Mouse (Mus musculus): ENCODE measurements around the gene Kcnh4. TPM values are rescaled to one million over a fixed set of nuclear protein-coding genes. Genes with fewer than 3 reads are reported as not detected.
A peak's percentile ranks its signal among the peaks of the same experiment; 100 is the strongest.

Kcnh4 gene
- polyA plus RNA-seq, 1 experiment from 2014 or later = 5.7 TPM

DNA sequence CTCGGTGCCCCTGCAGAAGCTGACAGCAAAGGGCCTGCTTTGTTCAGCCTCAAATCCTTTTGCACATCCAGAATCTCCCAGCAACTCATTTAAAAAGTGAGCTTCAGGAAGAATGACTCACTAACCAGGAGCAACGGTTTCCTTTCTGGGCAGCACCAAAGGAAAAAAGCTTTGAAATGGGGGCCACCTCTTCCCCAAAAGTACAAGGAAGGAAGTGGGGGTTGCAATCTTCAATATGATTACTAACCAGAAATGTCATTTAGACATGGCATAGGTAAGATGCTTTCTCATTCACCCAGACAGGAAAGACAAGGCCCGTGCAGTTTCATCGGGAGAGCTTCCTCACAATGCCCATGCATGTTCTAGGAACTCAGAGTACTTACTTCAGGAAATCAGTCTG, 38.5 kb downstream of the Kcnh4 start:
- no peak overlapping the region for H3K9ac ChIP-seq (ENCODE audit: low read depth, low read length)
- no peaks in the 10 kb centered on the region for H3K4me1 ChIP-seq (replicated peaks; ENCODE audit: control insufficient read depth, insufficient read depth, low read length)
- no peaks in the 10 kb centered on the region for H3K27me3 ChIP-seq (ENCODE audit: control insufficient read depth, insufficient read depth, low read length)
- H3K9me3 ChIP-seq (ENCODE audit: control insufficient read depth, low read length) = no peaks in the 10 kb centered on the region
- H3K4me3 ChIP-seq (ENCODE audit: low read depth, low read length) = no peak overlapping the region
- no peak overlapping the region for H3K27ac ChIP-seq (ENCODE audit: low read depth, low read length)
- DNase-seq (ENCODE audit: low spot score) = no peak
- 79% methylated on average over 4 of the region's 4 CpGs for WGBS
- H3K4me2 ChIP-seq (replicated peaks; ENCODE audit: low read depth, low read length) = no peak overlapping the region
- no peak for ATAC-seq (ENCODE audit: low FRiP score)
- no peaks in the 10 kb centered on the region for H3K36me3 ChIP-seq (ENCODE audit: control insufficient read depth, insufficient read depth, low read length)

DNA sequence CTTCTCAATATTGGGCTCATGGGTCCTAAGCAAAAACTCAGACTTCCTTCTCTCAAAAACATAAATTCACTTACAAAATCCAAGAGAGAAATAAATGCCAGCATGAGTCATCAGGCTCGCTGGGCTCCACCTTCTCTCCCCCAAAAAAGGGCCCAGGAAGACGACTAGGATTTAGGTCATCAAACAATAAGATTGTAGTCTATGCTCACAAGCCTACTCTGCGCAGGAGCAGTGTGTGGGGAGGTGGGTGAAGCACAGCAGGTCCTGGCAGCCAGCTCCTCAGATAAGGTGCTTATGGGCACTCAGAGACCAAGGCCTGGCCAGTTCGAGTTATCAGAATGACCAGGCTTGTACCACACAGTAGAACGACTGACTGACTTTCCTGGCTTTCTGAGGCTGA, 39.4 kb downstream of the Kcnh4 start:
- H3K9me3 ChIP-seq (ENCODE audit: control insufficient read depth, low read length) = no peaks in the 10 kb centered on the region
- H3K4me3 ChIP-seq (ENCODE audit: low read depth, low read length) = no peak overlapping the region
- H3K27me3 ChIP-seq (ENCODE audit: control insufficient read depth, insufficient read depth, low read length) = no peaks in the 10 kb centered on the region
- H3K36me3 ChIP-seq (ENCODE audit: control insufficient read depth, insufficient read depth, low read length) = no peaks in the 10 kb centered on the region
- no peak overlapping the region for H3K27ac ChIP-seq (ENCODE audit: low read depth, low read length)
- ATAC-seq (ENCODE audit: low FRiP score) (no peak), DNase-seq (ENCODE audit: low spot score) (no peak)
- no peak overlapping the region for H3K4me2 ChIP-seq (replicated peaks; ENCODE audit: low read depth, low read length)
- 87% methylated on average over 5 of the region's 5 CpGs for WGBS
- no peaks in the 10 kb centered on the region for H3K4me1 ChIP-seq (replicated peaks; ENCODE audit: control insufficient read depth, insufficient read depth, low read length)
- H3K9ac ChIP-seq (ENCODE audit: low read depth, low read length) = no peak overlapping the region

DNA sequence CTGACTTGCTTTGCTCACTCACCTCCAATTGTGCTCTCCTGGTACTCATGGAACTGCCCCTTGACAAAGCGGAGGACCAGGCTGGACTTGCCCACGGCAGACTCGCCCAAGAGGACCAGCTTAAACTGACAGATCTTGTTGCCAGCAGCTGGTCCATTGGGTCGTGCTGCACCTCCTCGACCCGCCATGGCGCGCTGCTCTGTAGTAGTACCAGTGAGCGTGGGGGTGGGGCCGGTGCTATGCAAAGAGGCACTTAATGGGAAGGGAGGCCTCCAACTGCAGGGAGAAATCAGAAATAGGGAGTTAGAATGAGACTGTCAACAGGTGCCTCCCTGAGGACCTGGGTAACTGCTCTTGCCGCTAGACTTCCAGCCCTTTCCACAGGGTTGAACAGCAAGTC, 39.8 kb downstream of the Kcnh4 start:
- Histone ChIP-seq H3K27ac (ENCODE audit: low read depth, low read length) (no peak overlapping the region), H3K9me3 (ENCODE audit: control insufficient read depth, low read length) (no peaks in the 10 kb centered on the region), H3K4me1 (replicated peaks; ENCODE audit: control insufficient read depth, insufficient read depth, low read length) (no peaks in the 10 kb centered on the region), H3K4me2 (replicated peaks; ENCODE audit: low read depth, low read length) (no peak overlapping the region), H3K9ac (ENCODE audit: low read depth, low read length) (no peak overlapping the region), H3K36me3 (ENCODE audit: control insufficient read depth, insufficient read depth, low read length) (no peaks in the 10 kb centered on the region), H3K27me3 (ENCODE audit: control insufficient read depth, insufficient read depth, low read length) (no peaks in the 10 kb centered on the region), H3K4me3 (ENCODE audit: low read depth, low read length) (no peak overlapping the region)
- no peak for ATAC-seq (ENCODE audit: low FRiP score)
- WGBS = 84% methylated on average over 11 of the region's 11 CpGs
- no peak for DNase-seq (ENCODE audit: low spot score)

DNA sequence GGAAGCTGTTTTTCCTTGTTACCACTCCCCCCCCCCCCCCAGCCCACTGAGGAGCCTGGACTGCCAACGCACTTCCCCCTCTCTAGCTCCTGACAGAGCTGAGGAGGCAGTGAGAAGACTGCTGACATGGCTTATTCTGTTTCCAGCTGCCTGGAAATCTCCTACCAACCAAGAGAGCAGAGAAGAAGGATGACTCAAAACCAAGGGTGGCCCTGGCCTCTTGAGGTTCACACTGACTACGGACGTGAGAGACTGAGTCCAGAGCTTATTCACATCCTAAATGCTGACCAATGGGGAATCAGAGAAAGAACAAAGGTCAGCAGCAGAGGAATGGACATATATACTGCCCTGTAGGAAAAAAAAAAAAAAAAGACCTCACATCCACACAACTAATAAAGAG, 40.4 kb downstream of the Kcnh4 start:
- H3K4me1 ChIP-seq (replicated peaks; ENCODE audit: control insufficient read depth, insufficient read depth, low read length) = peaks cover under 1% of the 10 kb centered on the region; the same call in 1 of the 2 replicates
- no peaks in the 10 kb centered on the region for H3K36me3 ChIP-seq (ENCODE audit: control insufficient read depth, insufficient read depth, low read length)
- no peak overlapping the region for H3K4me3 ChIP-seq (ENCODE audit: low read depth, low read length)
- no peak overlapping the region for H3K4me2 ChIP-seq (replicated peaks; ENCODE audit: low read depth, low read length)
- 78% methylated on average over 3 of the region's 3 CpGs for WGBS
- no peaks in the 10 kb centered on the region for H3K27me3 ChIP-seq (ENCODE audit: control insufficient read depth, insufficient read depth, low read length)
- no peak overlapping the region for H3K9ac ChIP-seq (ENCODE audit: low read depth, low read length)
- no peak for DNase-seq (ENCODE audit: low spot score)
- no peak overlapping the region for H3K27ac ChIP-seq (ENCODE audit: low read depth, low read length)
- ATAC-seq (ENCODE audit: low FRiP score) = no peak
- H3K9me3 ChIP-seq (ENCODE audit: control insufficient read depth, low read length) = no peaks in the 10 kb centered on the region

DNA sequence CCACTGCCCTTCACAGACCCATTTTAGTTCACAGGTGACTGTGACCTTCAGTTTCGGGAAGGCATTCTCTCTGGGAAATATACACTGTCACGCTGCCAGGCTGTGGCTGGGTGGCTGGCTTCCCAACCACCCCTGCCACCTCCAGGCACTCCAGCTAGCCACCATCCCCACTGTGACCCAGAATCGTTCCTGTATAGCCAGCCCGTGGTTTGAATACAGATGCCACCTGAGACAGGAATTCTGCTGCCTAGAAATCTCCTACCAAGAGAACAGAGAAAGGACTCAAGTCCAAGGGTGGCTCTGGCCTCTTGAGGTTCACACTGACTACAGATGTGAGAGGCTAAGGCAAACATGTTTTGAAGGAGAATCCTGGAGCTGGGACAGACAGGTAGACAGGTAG, 40.9 kb downstream of the Kcnh4 start:
- no peaks in the 10 kb centered on the region for H3K9me3 ChIP-seq (ENCODE audit: control insufficient read depth, low read length)
- peaks cover 5% of the 10 kb centered on the region for H3K4me1 ChIP-seq (replicated peaks; ENCODE audit: control insufficient read depth, insufficient read depth, low read length)
- H3K36me3 ChIP-seq (ENCODE audit: control insufficient read depth, insufficient read depth, low read length) = no peaks in the 10 kb centered on the region
- 85% methylated on average over 4 of the region's 4 CpGs for WGBS
- no peak overlapping the region for H3K4me3 ChIP-seq (ENCODE audit: low read depth, low read length)
- H3K9ac ChIP-seq (ENCODE audit: low read depth, low read length) = no peak overlapping the region
- no peak overlapping the region for H3K27ac ChIP-seq (ENCODE audit: low read depth, low read length)
- no peak overlapping the region for H3K4me2 ChIP-seq (replicated peaks; ENCODE audit: low read depth, low read length)
- H3K27me3 ChIP-seq (ENCODE audit: control insufficient read depth, insufficient read depth, low read length) = no peaks in the 10 kb centered on the region
- ATAC-seq (ENCODE audit: low FRiP score) (no peak), DNase-seq (ENCODE audit: low spot score) (no peak)

DNA sequence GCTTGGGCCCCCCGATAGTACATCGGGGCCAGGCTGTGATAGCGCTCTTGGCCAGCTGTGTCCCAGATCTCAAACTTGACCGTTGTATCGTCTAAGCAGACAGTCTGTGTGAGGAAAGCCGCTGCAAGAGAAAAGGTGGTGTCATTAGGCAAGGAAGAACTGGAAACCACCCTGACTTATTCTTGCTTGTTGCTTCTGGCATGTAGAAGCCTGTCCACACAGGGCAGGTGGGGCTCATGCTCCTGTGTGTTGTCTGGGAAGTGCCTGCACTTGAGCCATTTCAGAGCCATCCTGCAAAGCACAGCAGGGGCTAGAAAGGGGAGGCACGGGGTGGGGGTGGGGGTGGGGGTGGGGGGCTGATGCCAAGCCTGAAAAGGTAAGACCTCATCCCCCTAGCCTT, 41.3 kb downstream of the Kcnh4 start:
- H3K36me3 ChIP-seq (ENCODE audit: control insufficient read depth, insufficient read depth, low read length) = no peaks in the 10 kb centered on the region
- no peak overlapping the region for H3K4me2 ChIP-seq (replicated peaks; ENCODE audit: low read depth, low read length)
- no peak for ATAC-seq (ENCODE audit: low FRiP score)
- DNase-seq (ENCODE audit: low spot score) = no peak
- H3K4me1 ChIP-seq (replicated peaks; ENCODE audit: control insufficient read depth, insufficient read depth, low read length) = peaks cover 9% of the 10 kb centered on the region
- H3K27ac ChIP-seq (ENCODE audit: low read depth, low read length) = no peak overlapping the region
- H3K9me3 ChIP-seq (ENCODE audit: control insufficient read depth, low read length) = no peaks in the 10 kb centered on the region
- 90% methylated on average over 7 of the region's 7 CpGs for WGBS
- H3K4me3 ChIP-seq (ENCODE audit: low read depth, low read length) = no peak overlapping the region
- no peaks in the 10 kb centered on the region for H3K27me3 ChIP-seq (ENCODE audit: control insufficient read depth, insufficient read depth, low read length)
- no peak overlapping the region for H3K9ac ChIP-seq (ENCODE audit: low read depth, low read length)

DNA sequence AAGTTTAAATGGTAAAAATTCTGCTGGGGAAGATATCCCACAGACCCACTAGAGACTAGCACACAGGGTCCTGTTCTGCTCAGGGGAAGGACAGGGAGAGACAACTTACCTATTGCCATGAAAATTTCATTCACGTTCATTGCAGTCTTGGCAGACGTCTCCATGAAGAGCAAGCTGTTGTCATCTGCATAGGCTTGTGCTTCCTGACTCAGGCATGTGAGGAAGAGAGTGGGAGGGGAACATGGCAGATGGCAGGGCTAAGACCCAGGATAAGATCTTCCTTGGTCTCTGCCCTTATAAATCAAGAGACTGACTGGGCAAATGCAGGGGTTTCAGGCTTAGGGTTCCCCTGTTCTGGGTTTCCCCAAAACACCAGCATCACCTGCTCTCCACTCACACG, 43.1 kb downstream of the Kcnh4 start:
- H3K4me1 ChIP-seq (replicated peaks; ENCODE audit: control insufficient read depth, insufficient read depth, low read length) = peaks cover 9% of the 10 kb centered on the region
- H3K4me3 ChIP-seq (ENCODE audit: low read depth, low read length) = no peak overlapping the region
- H3K9me3 ChIP-seq (ENCODE audit: control insufficient read depth, low read length) = no peaks in the 10 kb centered on the region
- no peak overlapping the region for H3K27ac ChIP-seq (ENCODE audit: low read depth, low read length)
- no peak overlapping the region for H3K9ac ChIP-seq (ENCODE audit: low read depth, low read length)
- WGBS = 89% methylated on average over 3 of the region's 3 CpGs
- no peaks in the 10 kb centered on the region for H3K27me3 ChIP-seq (ENCODE audit: control insufficient read depth, insufficient read depth, low read length)
- H3K36me3 ChIP-seq (ENCODE audit: control insufficient read depth, insufficient read depth, low read length) = no peaks in the 10 kb centered on the region
- ATAC-seq (ENCODE audit: low FRiP score) (no peak), DNase-seq (ENCODE audit: low spot score) (no peak)
- no peak overlapping the region for H3K4me2 ChIP-seq (replicated peaks; ENCODE audit: low read depth, low read length)

DNA sequence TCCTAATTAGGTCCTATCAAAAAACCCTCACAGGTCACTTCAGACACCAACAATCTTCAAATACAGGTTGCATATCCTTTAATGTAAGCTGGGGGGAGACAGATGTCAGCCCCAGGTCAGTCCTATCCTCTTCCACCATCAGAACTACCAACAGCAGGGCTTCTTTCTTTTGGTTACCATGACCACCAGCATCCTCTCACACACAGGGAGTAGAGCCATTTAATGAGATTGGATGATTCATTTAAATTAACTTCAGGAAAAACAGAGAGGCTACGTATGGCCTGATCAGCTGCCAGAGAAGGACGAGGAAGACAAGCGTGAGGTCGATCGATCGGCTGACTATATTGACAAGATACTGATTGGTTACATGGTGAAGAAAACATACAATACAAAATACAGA, 44.8 kb downstream of the Kcnh4 start:
- Histone ChIP-seq H3K27ac (ENCODE audit: low read depth, low read length) (0 out of 2 replicates have a peak overlapping the region, but pooled peaks have one; percentile 10), H3K9ac (ENCODE audit: low read depth, low read length) (no peak overlapping the region), H3K4me2 (replicated peaks; ENCODE audit: low read depth, low read length) (no peak overlapping the region), H3K9me3 (ENCODE audit: control insufficient read depth, low read length) (no peaks in the 10 kb centered on the region), H3K27me3 (ENCODE audit: control insufficient read depth, insufficient read depth, low read length) (no peaks in the 10 kb centered on the region), H3K4me3 (ENCODE audit: low read depth, low read length) (no peak overlapping the region), H3K4me1 (replicated peaks; ENCODE audit: control insufficient read depth, insufficient read depth, low read length) (peaks cover 9% of the 10 kb centered on the region), H3K36me3 (ENCODE audit: control insufficient read depth, insufficient read depth, low read length) (peaks cover 2% of the 10 kb centered on the region; the same call in 1 of the 2 replicates)
- 78% methylated on average over 6 of the region's 6 CpGs for WGBS
- ATAC-seq (ENCODE audit: low FRiP score) = no peak
- no peak for DNase-seq (ENCODE audit: low spot score)

DNA sequence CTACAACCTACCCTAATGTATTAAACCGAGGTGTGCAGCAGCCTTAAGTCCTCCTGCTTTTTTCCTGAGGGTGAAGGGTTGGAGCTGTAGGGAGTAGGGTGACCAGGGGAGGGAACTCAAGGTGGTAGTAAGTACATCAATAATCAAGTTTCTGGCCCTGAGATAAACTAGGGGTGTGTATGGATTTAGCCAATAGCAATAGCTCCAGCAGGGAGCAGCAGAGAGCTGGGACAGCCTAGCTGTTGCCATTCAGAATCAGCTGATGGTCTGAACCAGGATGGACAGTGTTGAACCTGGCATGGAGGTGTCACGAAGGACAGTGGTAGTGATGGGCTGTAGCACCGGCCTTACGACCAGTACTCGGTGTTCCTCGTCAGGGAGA, 45.2 kb downstream of the Kcnh4 start:
- H3K9ac ChIP-seq (ENCODE audit: low read depth, low read length) = no peak overlapping the region
- no peaks in the 10 kb centered on the region for H3K27me3 ChIP-seq (ENCODE audit: control insufficient read depth, insufficient read depth, low read length)
- ATAC-seq (ENCODE audit: low FRiP score) (peak; percentile 33), DNase-seq (ENCODE audit: low spot score) (peak; percentile 84)
- no peaks in the 10 kb centered on the region for H3K9me3 ChIP-seq (ENCODE audit: control insufficient read depth, low read length)
- peak overlapping the region; percentile 35; the same call in 1 of the 2 replicates for H3K4me2 ChIP-seq (replicated peaks; ENCODE audit: low read depth, low read length)
- peaks cover 9% of the 10 kb centered on the region for H3K4me1 ChIP-seq (replicated peaks; ENCODE audit: control insufficient read depth, insufficient read depth, low read length)
- peaks cover 2% of the 10 kb centered on the region; the same call in 1 of the 2 replicates for H3K36me3 ChIP-seq (ENCODE audit: control insufficient read depth, insufficient read depth, low read length)
- WGBS = 42% methylated on average over 6 of the region's 6 CpGs
- H3K4me3 ChIP-seq (ENCODE audit: low read depth, low read length) = no peak overlapping the region
- 0 out of 2 replicates have a peak overlapping the region, but pooled peaks have one; percentile 10 for H3K27ac ChIP-seq (ENCODE audit: low read depth, low read length)
